ENCODE assay signal across 9 mouse cellular contexts in genomic region chr2:77863934-77864333, GRCm38 (mm10). TPM values are rescaled to one million over a fixed set of nuclear protein-coding genes. Genes with fewer than 3 reads are reported as not detected.
A peak's percentile ranks its signal among the peaks of the same experiment; 100 is the strongest.
DNase-seq lines count a peak whose midpoint lies in the region; ATAC-seq and TF ChIP-seq lines count a peak whose summit lies in the region.
"Had no signal": no experiment of that assay in that cellular context is flagged by ENCODE, and none has a peak within 500 bp of the region (broad histone marks: within the 10 kb centered on the region; RNA-seq: fewer than 3 reads in every experiment).

No protein-coding gene starts in this region.

- H3K9me3 ChIP-seq in hindbrain, embryonic 11.5 days (ENCODE audit: control insufficient read depth, low read length) = no peaks in the 10 kb centered on the region
- H3K9me3 ChIP-seq in hindbrain, postnatal 0 days (ENCODE audit: low read length) = no peaks in the 10 kb centered on the region
- H3K9me3 ChIP-seq in embryonic facial prominence, embryonic 14.5 days (ENCODE audit: control insufficient read depth, low read length) = no peaks in the 10 kb centered on the region

- no peak overlapping the region for H3K4me3 ChIP-seq in hindbrain, embryonic 11.5 days (ENCODE audit: low read depth, low read length)
- no peak overlapping the region for H3K4me3 ChIP-seq in hindbrain, postnatal 0 days (ENCODE audit: low read length)
- H3K4me3 ChIP-seq in embryonic facial prominence, embryonic 14.5 days (ENCODE audit: low read depth, low read length) = peak overlapping the region; percentile 28
- H3K4me3 ChIP-seq in olfactory bulb, adult 2 months (ENCODE audit: insufficient read depth, low read depth, low read length) = no peak overlapping the region

- H3K4me1 ChIP-seq in hindbrain, embryonic 11.5 days (replicated peaks; ENCODE audit: control insufficient read depth, insufficient read depth, low read length) = no peaks in the 10 kb centered on the region
- no peaks in the 10 kb centered on the region for H3K4me1 ChIP-seq in hindbrain, postnatal 0 days (ENCODE audit: insufficient read depth, low read length)
- peaks cover 11% of the 10 kb centered on the region; the same call in 1 of the 2 replicates for H3K4me1 ChIP-seq in embryonic facial prominence, embryonic 14.5 days (ENCODE audit: control insufficient read depth, insufficient read depth, low read length)
- H3K4me1 ChIP-seq in olfactory bulb, adult 2 months (ENCODE audit: control insufficient read depth, insufficient read depth, low read length) = peaks cover 9% of the 10 kb centered on the region

- ATAC-seq in hindbrain, embryonic 11.5 days (ENCODE audit: low FRiP score) = no peak
- no peak for ATAC-seq in hindbrain, postnatal 0 days
- ATAC-seq in embryonic facial prominence, embryonic 14.5 days (ENCODE audit: low read depth) = peak; percentile 83
- ATAC-seq in inflammation-experienced regulatory T-cells, adult 6 months = no peak

- H3K9ac ChIP-seq in hindbrain, embryonic 11.5 days (ENCODE audit: low read depth, low read length) = no peak overlapping the region
- no peak overlapping the region for H3K9ac ChIP-seq in hindbrain, postnatal 0 days (replicated peaks; ENCODE audit: low read length)
- H3K9ac ChIP-seq in embryonic facial prominence, embryonic 14.5 days (ENCODE audit: low read depth, low read length) = peak overlapping the region; percentile 30

- no peak overlapping the region for H3K4me2 ChIP-seq in hindbrain, embryonic 11.5 days (replicated peaks; ENCODE audit: low read depth, low read length)
- H3K4me2 ChIP-seq in hindbrain, postnatal 0 days (ENCODE audit: low read depth, low read length) = no peak overlapping the region
- peak overlapping the region; percentile 51 for H3K4me2 ChIP-seq in embryonic facial prominence, embryonic 14.5 days (ENCODE audit: low read depth, low read length)

- 71% methylated on average over 6 of the region's 6 CpGs for WGBS in hindbrain, embryonic 11.5 days
- 74% methylated on average over 6 of the region's 6 CpGs for WGBS in hindbrain, postnatal 0 days
- 36% methylated on average over 6 of the region's 6 CpGs for WGBS in embryonic facial prominence, embryonic 14.5 days
- WGBS in olfactory bulb, adult 2 months = 49% methylated on average over 6 of the region's 6 CpGs

- TF ChIP-seq POLR2A in olfactory bulb, adult 2 months (IDR thresholded peaks at IDR 0.05; ENCODE audit: insufficient read depth, low read depth, low read length) = no peak

- DNase-seq in hindbrain, embryonic 11.5 days (ENCODE audit: low spot score) = peak; percentile 2
- DNase-seq in hindbrain, postnatal 0 days (ENCODE audit: low spot score) = no peak
- DNase-seq in lung, postnatal 10 days = peak; percentile 3
- no peak for DNase-seq in lung, postnatal 14 days
- peak; percentile 74 for DNase-seq in embryonic facial prominence, embryonic 14.5 days (ENCODE audit: low spot score)
- no peak for DNase-seq in thymus, postnatal 10 days (ENCODE audit: low spot score in 2 of 2)
- DNase-seq: cerebellum, postnatal 25 days had no signal

- TF ChIP-seq CTCF in hindbrain, postnatal 0 days (IDR thresholded peaks at IDR 0.05; ENCODE audit: low read depth) = no peak
- TF ChIP-seq CTCF in olfactory bulb, adult 2 months (IDR thresholded peaks at IDR 0.05; ENCODE audit: insufficient read depth, low read depth, low read length) = no peak

- H3K27ac ChIP-seq in hindbrain, embryonic 11.5 days (ENCODE audit: low read depth, low read length) = no peak overlapping the region
- no peak overlapping the region for H3K27ac ChIP-seq in hindbrain, postnatal 0 days
- peak overlapping the region; percentile 87 for H3K27ac ChIP-seq in embryonic facial prominence, embryonic 14.5 days (replicated peaks; ENCODE audit: low read depth, low read length)
- peak overlapping the region; percentile 56; the same call in 1 of the 2 replicates for H3K27ac ChIP-seq in olfactory bulb, adult 2 months (ENCODE audit: insufficient read depth, low read depth, low read length)

- H3K27me3 ChIP-seq in hindbrain, embryonic 11.5 days (ENCODE audit: control insufficient read depth, insufficient read depth, low read length) = no peaks in the 10 kb centered on the region
- no peaks in the 10 kb centered on the region for H3K27me3 ChIP-seq in hindbrain, postnatal 0 days (ENCODE audit: insufficient read depth, low read length)
- H3K27me3 ChIP-seq in embryonic facial prominence, embryonic 14.5 days (replicated peaks; ENCODE audit: control insufficient read depth, insufficient read depth, low read length) = no peaks in the 10 kb centered on the region

- no peaks in the 10 kb centered on the region for H3K36me3 ChIP-seq in hindbrain, embryonic 11.5 days (ENCODE audit: control insufficient read depth, insufficient read depth, low read length)
- no peaks in the 10 kb centered on the region for H3K36me3 ChIP-seq in hindbrain, postnatal 0 days (ENCODE audit: insufficient read depth, low read length)
- H3K36me3 ChIP-seq in embryonic facial prominence, embryonic 14.5 days (ENCODE audit: control insufficient read depth, insufficient read depth, low read length) = no peaks in the 10 kb centered on the region

RNA-seq across cellular contexts. Expression of gene Zfp385b, which starts 44.5 kb away (rescaled TPM):
- polyA plus RNA-seq in hindbrain, embryonic 11.5 days (2014; fragmentation: Nextera tagmentation; extraction: Ambion mirVana) = 1.5 and 2.5 TPM in 2 replicates
- total RNA-seq in hindbrain, postnatal 0 days (2014; rRNA removed) = 10.2 and 15.5 TPM in 2 replicates
- 22.4 and 23.4 TPM in 2 replicates for polyA plus RNA-seq in hindbrain, postnatal 0 days (2015; fragmentation: Nextera tagmentation; extraction: Ambion mirVana)
- 8.9 and 10.9 TPM in 2 replicates for polyA plus RNA-seq in embryonic facial prominence, embryonic 14.5 days (2014; fragmentation: Nextera tagmentation; extraction: Ambion mirVana)
- polyA plus RNA-seq in olfactory bulb, adult 2 months (2012; ENCODE audit: insufficient read depth, insufficient read length, low replicate concordance, missing spikeins) = not detected in 2 replicates
- polyA plus RNA-seq in inflammation-experienced regulatory T-cells, adult 6 months (2017; shearing (Covaris generic)) = not detected

Comparison
In these comparisons a context has a peak if more than half of its experiments do, and no peak if none do; other contexts are left out.
1. DNase-seq: peak in hindbrain, embryonic 11.5 days (single experiment), lung, postnatal 10 days (single experiment) and embryonic facial prominence, embryonic 14.5 days (single experiment); none in hindbrain, postnatal 0 days (single experiment), lung, postnatal 14 days (single experiment) and thymus, postnatal 10 days (0 of 2).
2. H3K27ac ChIP-seq: peak in embryonic facial prominence, embryonic 14.5 days (single experiment) and olfactory bulb, adult 2 months (single experiment); none in hindbrain, embryonic 11.5 days (single experiment) and hindbrain, postnatal 0 days (single experiment).